Mouse (Mus musculus) embryonic facial prominence, embryonic 15.5 days (tissue): ENCODE measurements around the gene Fermt3. TPM values are rescaled to one million over a fixed set of nuclear protein-coding genes. Genes with fewer than 3 reads are reported as not detected.

Source experiments
- polyA plus RNA-seq: library from polyadenylated mRNA; unstranded; fragments of >200 nt; fragmentation: Nextera tagmentation; extraction: Ambion mirVana; gene quantifications from 2 replicates; pipeline ENCODE4 v1.2.1, GENCODE M21; 2015

Fermt3 gene
- polyA plus RNA-seq, 1 experiment from 2014 or later, result 14.2 TPM

Other genes starting within 250 kb of the Fermt3 start
- 32.0 and 34.2 TPM in 2 replicates for gene Rps6ka4, start 178.8 kb downstream of the Fermt3 start, polyA plus RNA-seq
- 0.80 and 1.8 TPM in 2 replicates for gene Ccdc88b, start 161.3 kb downstream of the Fermt3 start, polyA plus RNA-seq
- gene Trmt112, start 109.8 kb downstream of the Fermt3 start, polyA plus RNA-seq, result 137 and 138 TPM in 2 replicates
- 321 and 330 TPM in 2 replicates for gene Prdx5, start 109.4 kb downstream of the Fermt3 start, polyA plus RNA-seq
- gene Esrra, start 97.7 kb downstream of the Fermt3 start, polyA plus RNA-seq, result 15.2 and 16.1 TPM in 2 replicates
- 4.0 and 5.1 TPM in 2 replicates for gene Catsperz, start 94.1 kb downstream of the Fermt3 start, polyA plus RNA-seq
- 1.4 and 1.7 TPM in 2 replicates for gene Kcnk4, start 85.0 kb downstream of the Fermt3 start, polyA plus RNA-seq
- 90.3 and 97.9 TPM in 2 replicates for gene Bad, start 77.6 kb downstream of the Fermt3 start, polyA plus RNA-seq
- gene Gpr137, start 77.0 kb downstream of the Fermt3 start, polyA plus RNA-seq, result 41.8 and 42.2 TPM in 2 replicates
- 224 and 246 TPM in 2 replicates for gene Ppp1r14b, start 44.5 kb downstream of the Fermt3 start, polyA plus RNA-seq
- 48.2 and 49.1 TPM in 2 replicates for gene Plcb3, start 43.0 kb downstream of the Fermt3 start, polyA plus RNA-seq
- 112 and 119 TPM in 2 replicates for gene Fkbp2, start 39.0 kb downstream of the Fermt3 start, polyA plus RNA-seq
- 51.5 and 53.2 TPM in 2 replicates for gene Vegfb, start 31.8 kb downstream of the Fermt3 start, polyA plus RNA-seq
- gene Dnajc4, start 26.9 kb downstream of the Fermt3 start, polyA plus RNA-seq, result 23.9 and 27.9 TPM in 2 replicates
- 22.2 and 24.1 TPM in 2 replicates for gene Nudt22, start 23.4 kb downstream of the Fermt3 start, polyA plus RNA-seq
- 12.5 and 12.7 TPM in 2 replicates for gene Trpt1, start 23.3 kb downstream of the Fermt3 start, polyA plus RNA-seq
- gene Stip1, start 20.5 kb upstream of the Fermt3 start, polyA plus RNA-seq, result 228 and 244 TPM in 2 replicates
- 22.1 and 26.6 TPM in 2 replicates for gene Macrod1, start 37.3 kb upstream of the Fermt3 start, polyA plus RNA-seq
- gene Flrt1, start 86.3 kb upstream of the Fermt3 start, polyA plus RNA-seq, result 13.5 and 19.2 TPM in 2 replicates
- 206 and 214 TPM in 2 replicates for gene Otub1, start 186.8 kb upstream of the Fermt3 start, polyA plus RNA-seq
- gene Cox8a, start 198.1 kb upstream of the Fermt3 start, polyA plus RNA-seq, result 822 and 870 TPM in 2 replicates
- gene Naa40, start 221.7 kb upstream of the Fermt3 start, polyA plus RNA-seq, result 49.8 and 55.4 TPM in 2 replicates
- gene Rcor2, start 247.9 kb upstream of the Fermt3 start, polyA plus RNA-seq, result 20.3 and 22.9 TPM in 2 replicates